Mouse (Mus musculus): ENCODE data around the gene Adam12. TPM values are rescaled to one million over a fixed set of nuclear protein-coding genes. Genes with fewer than 3 reads are reported as not detected.

Gene Adam12
- polyA plus RNA-seq, 1 experiment = 1.8 TPM

DNA sequence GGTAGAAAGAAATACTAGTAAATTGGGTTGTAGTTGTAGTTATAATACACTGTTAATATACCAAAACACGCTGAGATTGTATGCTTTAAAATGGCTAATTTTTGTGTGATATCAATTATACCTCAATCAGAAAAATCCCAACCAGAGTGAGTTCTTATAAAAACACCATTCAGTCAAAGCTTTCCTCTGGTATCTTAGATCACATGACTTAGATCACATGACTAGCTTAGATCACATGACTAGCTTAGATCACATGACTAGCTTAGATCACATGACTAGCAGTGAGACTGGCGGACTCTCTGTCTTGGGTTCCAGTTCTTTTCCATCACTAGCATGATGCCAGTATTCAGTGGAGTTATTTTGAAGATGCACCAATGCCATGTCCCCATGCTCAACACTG lies 134.1 kb downstream of the Adam12 start:
- TF ChIP-seq POLR2A (IDR thresholded peaks at IDR 0.05; ENCODE audit: borderline replicate concordance, control insufficient read depth, low read depth, low read length) (no peak), CTCF (IDR thresholded peaks at IDR 0.05; ENCODE audit: control insufficient read depth, insufficient read depth, low read length) (no peak)
- no peaks in the 10 kb centered on the region; the same call in 1 of the 2 replicates for H3K4me1 ChIP-seq (ENCODE audit: control insufficient read depth, insufficient read depth, low read length)
- H3K4me3 ChIP-seq (replicated peaks; ENCODE audit: control insufficient read depth, low read depth, low read length) = no peak overlapping the region
- no peak overlapping the region for H3K27ac ChIP-seq (ENCODE audit: control insufficient read depth, insufficient read depth, low read depth, low read length, poor library complexity)
- WGBS = 70% methylated on average over 2 of the region's 2 CpGs

DNA sequence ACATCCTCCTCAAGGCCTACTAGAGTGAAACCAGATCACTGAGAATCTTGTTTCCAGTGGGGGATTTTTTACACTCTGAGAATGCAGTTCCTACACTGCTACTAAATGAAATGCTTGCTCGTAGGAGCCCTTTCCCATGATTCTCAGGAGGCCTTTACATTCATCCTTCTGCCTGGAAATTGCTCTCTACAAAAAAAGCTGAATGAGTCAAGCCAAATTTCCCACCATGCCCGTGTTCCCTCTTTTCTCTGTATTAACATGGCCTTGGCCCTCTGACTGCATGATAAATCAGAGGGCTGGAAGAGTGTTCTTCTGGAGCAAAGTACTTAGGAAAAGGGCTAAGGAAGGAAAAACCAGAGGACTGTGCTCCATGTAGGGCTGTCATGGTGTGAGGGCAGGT lies 138.1 kb downstream of the Adam12 start:
- H3K27ac ChIP-seq (ENCODE audit: control insufficient read depth, insufficient read depth, low read depth, low read length, poor library complexity) = no peak overlapping the region
- no peak overlapping the region for H3K4me3 ChIP-seq (replicated peaks; ENCODE audit: control insufficient read depth, low read depth, low read length)
- WGBS = 61% methylated on average over 2 of the region's 2 CpGs
- no peaks in the 10 kb centered on the region; the same call in 1 of the 2 replicates for H3K4me1 ChIP-seq (ENCODE audit: control insufficient read depth, insufficient read depth, low read length)
- TF ChIP-seq POLR2A (IDR thresholded peaks at IDR 0.05; ENCODE audit: borderline replicate concordance, control insufficient read depth, low read depth, low read length) (no peak), CTCF (IDR thresholded peaks at IDR 0.05; ENCODE audit: control insufficient read depth, insufficient read depth, low read length) (no peak)

DNA sequence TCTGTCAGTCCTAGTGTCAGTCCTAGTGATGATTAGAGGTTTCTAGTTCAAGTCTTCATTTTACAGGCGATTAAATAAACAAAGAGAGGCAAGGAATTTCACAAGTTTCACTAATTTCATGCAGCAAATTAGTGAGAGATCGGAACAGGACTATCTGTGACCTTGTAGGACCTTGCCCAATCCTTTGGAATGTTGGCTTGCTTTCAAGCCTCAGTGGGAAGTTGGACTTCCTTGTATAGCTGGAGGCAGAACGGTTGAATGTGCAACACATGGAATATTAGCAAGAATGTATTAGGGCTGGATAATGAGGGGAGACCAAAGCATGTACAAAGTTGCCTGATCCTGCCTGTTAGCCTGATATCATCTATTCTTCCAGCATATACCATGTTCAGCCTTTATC lies 141.2 kb downstream of the Adam12 start:
- Histone ChIP-seq H3K27ac (ENCODE audit: control insufficient read depth, insufficient read depth, low read depth, low read length, poor library complexity) (no peak overlapping the region), H3K4me3 (replicated peaks; ENCODE audit: control insufficient read depth, low read depth, low read length) (no peak overlapping the region), H3K4me1 (ENCODE audit: control insufficient read depth, insufficient read depth, low read length) (no peaks in the 10 kb centered on the region; the same call in 1 of the 2 replicates)
- TF ChIP-seq CTCF (IDR thresholded peaks at IDR 0.05; ENCODE audit: control insufficient read depth, insufficient read depth, low read length) = no peak
- WGBS = 53% methylated on average over 3 of the region's 3 CpGs

DNA sequence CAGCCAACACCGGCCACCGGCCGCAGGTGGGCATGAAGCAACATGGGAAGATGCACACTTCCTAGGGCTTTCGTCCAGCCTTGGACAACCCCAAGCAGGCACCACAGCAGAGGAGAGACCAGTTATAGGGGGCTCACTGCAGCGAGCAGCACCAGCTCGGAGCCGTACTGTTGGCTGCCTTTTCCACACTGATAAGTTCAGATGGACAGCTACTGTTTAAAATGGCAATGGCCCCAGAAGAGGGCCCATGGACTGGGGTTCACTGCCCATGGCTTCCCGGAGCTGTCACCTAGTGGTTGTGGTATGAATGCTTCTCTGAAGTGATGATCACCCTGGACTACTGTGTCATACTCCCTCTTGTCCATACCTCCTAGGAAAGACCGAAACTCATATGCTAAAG lies 141.7 kb downstream of the Adam12 start:
- WGBS = 80% methylated on average over 9 of the region's 9 CpGs
- TF ChIP-seq POLR2A (IDR thresholded peaks at IDR 0.05; ENCODE audit: borderline replicate concordance, control insufficient read depth, low read depth, low read length) = no peak
- no peak for TF ChIP-seq CTCF (IDR thresholded peaks at IDR 0.05; ENCODE audit: control insufficient read depth, insufficient read depth, low read length)
- H3K4me1 ChIP-seq (ENCODE audit: control insufficient read depth, insufficient read depth, low read length) = no peaks in the 10 kb centered on the region; the same call in 1 of the 2 replicates

DNA sequence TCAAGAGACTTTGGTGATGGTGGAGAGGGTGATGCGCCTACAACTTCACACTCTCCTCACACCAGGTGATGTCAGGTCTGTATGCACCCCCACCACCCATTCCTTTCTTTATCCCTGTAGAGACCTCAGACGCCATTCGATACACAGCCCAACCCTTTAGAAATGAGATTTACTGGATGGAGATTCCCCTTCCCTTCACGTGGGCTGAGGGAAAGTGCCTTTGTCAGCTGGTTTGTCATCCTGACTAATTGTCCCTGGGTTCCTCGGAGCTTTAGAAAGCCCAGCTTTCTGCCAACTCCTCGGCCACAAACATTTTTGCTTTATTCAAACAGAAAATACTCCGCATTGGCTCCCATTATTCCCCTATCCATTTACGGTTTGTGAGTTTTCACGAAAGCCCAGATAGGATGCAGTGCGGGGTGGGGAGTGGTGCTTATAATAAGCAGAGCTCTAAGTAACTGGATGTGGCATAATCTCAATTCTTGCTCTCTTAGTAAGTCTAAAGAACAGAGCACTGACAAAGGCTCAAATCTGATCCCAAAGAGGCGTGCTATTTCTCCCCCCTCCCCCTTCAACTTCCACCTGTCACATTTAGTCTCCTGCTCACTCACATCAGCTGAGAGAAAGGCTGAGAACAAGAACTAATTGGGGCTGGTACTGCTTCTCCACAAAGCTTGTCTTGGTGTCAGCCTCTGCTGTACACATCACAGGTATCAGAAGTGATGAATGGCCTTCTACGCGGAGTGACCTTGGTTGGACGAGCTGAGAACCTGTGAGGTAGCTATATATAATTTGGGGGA lies 143.2 kb downstream of the Adam12 start:
- H3K4me1 ChIP-seq (ENCODE audit: control insufficient read depth, insufficient read depth, low read length) = no peaks in the 10 kb centered on the region; the same call in 1 of the 2 replicates
- TF ChIP-seq POLR2A (IDR thresholded peaks at IDR 0.05; ENCODE audit: borderline replicate concordance, control insufficient read depth, low read depth, low read length) (no peak), CTCF (IDR thresholded peaks at IDR 0.05; ENCODE audit: control insufficient read depth, insufficient read depth, low read length) (no peak)
- no peak overlapping the region for H3K27ac ChIP-seq (ENCODE audit: control insufficient read depth, insufficient read depth, low read depth, low read length, poor library complexity)
- H3K4me3 ChIP-seq (replicated peaks; ENCODE audit: control insufficient read depth, low read depth, low read length) = no peak overlapping the region
- WGBS = 85% methylated on average over 14 of the region's 14 CpGs

More for the DNA sequence above, 141.7 kb downstream of the Adam12 start:
- Histone ChIP-seq H3K4me3 (replicated peaks; ENCODE audit: control insufficient read depth, low read depth, low read length) (no peak overlapping the region), H3K27ac (ENCODE audit: control insufficient read depth, insufficient read depth, low read depth, low read length, poor library complexity) (no peak overlapping the region)

DNA sequence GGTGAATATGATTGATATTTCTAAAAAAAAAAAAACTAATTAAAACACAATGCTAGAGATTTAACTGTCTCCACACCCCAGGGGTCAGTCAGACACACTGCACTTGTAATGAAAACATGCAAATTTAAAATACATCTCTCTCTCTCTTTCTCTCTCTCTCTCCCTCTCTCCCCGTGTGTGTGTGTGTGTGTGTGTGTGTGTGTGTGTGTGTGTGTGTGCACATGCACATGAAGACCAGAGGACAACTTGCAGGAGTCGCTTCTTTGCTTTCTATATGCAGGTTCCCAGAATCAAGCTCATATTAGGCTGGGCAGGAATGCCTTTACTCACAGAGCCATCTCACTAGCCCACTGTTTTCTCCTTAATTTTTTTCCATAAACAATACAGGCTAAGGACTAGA lies 146.6 kb downstream of the Adam12 start:
- no peaks in the 10 kb centered on the region; the same call in 1 of the 2 replicates for H3K4me1 ChIP-seq (ENCODE audit: control insufficient read depth, insufficient read depth, low read length)
- 75% methylated on average over 2 of the region's 2 CpGs for WGBS
- no peak for TF ChIP-seq POLR2A (IDR thresholded peaks at IDR 0.05; ENCODE audit: borderline replicate concordance, control insufficient read depth, low read depth, low read length)
- H3K4me3 ChIP-seq (replicated peaks; ENCODE audit: control insufficient read depth, low read depth, low read length) = no peak overlapping the region
- no peak overlapping the region for H3K27ac ChIP-seq (ENCODE audit: control insufficient read depth, insufficient read depth, low read depth, low read length, poor library complexity)

DNA sequence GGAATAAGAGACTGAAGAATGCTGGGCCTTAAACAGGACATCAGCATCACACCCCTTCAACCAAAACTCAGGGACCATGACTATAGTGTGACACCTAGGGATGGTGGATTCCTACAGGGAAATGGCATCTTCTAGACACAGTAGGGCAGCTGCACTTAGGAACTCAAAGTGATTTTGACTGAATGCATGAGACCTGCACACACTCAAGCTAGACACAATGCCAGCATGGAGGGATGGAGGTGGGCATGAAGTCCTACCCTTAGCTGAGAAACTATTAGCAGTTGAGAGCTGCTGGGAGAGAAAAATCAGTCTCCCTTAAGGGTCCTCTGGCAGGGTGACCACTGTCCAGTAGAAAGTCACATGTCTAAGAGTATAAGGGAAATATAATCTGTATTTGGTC lies 147.0 kb downstream of the Adam12 start:
- H3K4me1 ChIP-seq (ENCODE audit: control insufficient read depth, insufficient read depth, low read length) = no peaks in the 10 kb centered on the region; the same call in 1 of the 2 replicates
- no peak overlapping the region for H3K4me3 ChIP-seq (replicated peaks; ENCODE audit: control insufficient read depth, low read depth, low read length)
- TF ChIP-seq CTCF (IDR thresholded peaks at IDR 0.05; ENCODE audit: control insufficient read depth, insufficient read depth, low read length) (no peak), POLR2A (IDR thresholded peaks at IDR 0.05; ENCODE audit: borderline replicate concordance, control insufficient read depth, low read depth, low read length) (no peak)
- no peak overlapping the region for H3K27ac ChIP-seq (ENCODE audit: control insufficient read depth, insufficient read depth, low read depth, low read length, poor library complexity)

DNA sequence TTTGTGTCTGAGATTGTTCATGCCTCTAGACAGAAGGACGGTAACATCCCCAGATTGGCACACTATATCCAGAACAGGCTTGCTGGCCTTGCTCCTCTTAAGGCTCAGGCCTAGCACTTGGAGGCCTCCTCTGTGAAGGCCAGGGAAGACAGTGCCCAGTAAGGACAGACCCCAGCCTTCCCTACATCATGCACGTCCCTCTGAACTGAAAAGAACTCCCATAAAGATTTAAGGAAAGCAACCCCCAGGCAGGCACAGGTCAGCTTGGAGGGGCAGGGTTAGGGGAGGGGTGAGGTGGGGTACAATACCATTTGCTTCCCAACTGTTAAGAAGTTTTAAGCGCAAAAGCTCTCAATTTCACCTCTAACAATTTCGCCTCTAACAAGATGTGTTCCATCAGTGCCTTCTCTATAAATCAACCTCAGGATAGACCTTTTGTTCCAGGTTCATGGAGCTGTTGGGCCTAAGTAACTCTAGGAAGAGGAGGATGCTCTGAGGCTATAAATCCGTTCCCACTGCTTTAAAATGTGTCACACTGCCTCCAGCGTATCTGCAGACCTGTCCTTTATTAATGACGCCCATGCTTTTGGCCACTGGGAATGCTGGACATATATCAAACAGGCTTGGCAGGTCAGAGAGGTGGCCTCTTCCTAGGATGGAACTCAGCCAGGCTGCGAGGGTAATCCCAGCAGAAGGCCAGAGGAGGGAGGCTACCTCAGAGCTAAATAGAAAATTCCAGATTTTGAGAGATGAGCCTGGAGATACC lies 150.5 kb downstream of the Adam12 start:
- no peaks in the 10 kb centered on the region; the same call in 1 of the 2 replicates for H3K4me1 ChIP-seq (ENCODE audit: control insufficient read depth, insufficient read depth, low read length)

More for the DNA sequence above, 150.5 kb downstream of the Adam12 start:
- no peak overlapping the region for H3K27ac ChIP-seq (ENCODE audit: control insufficient read depth, insufficient read depth, low read depth, low read length, poor library complexity)
- 77% methylated on average over 8 of the region's 8 CpGs for WGBS
- TF ChIP-seq CTCF (IDR thresholded peaks at IDR 0.05; ENCODE audit: control insufficient read depth, insufficient read depth, low read length) (no peak), POLR2A (IDR thresholded peaks at IDR 0.05; ENCODE audit: borderline replicate concordance, control insufficient read depth, low read depth, low read length) (no peak)
- H3K4me3 ChIP-seq (replicated peaks; ENCODE audit: control insufficient read depth, low read depth, low read length) = no peak overlapping the region

Measured in bone marrow, adult 2 months (tissue).